Mouse (Mus musculus): ENCODE results near the gene Dhrs7b.
A peak's percentile ranks its signal among the peaks of the same experiment; 100 is the strongest.
"Not testable (repeated sequence)": the region's sequence is repeated elsewhere in the genome, so short reads cannot be mapped to it uniquely, and the experiment has no call there.

The Dhrs7b gene

DNA sequence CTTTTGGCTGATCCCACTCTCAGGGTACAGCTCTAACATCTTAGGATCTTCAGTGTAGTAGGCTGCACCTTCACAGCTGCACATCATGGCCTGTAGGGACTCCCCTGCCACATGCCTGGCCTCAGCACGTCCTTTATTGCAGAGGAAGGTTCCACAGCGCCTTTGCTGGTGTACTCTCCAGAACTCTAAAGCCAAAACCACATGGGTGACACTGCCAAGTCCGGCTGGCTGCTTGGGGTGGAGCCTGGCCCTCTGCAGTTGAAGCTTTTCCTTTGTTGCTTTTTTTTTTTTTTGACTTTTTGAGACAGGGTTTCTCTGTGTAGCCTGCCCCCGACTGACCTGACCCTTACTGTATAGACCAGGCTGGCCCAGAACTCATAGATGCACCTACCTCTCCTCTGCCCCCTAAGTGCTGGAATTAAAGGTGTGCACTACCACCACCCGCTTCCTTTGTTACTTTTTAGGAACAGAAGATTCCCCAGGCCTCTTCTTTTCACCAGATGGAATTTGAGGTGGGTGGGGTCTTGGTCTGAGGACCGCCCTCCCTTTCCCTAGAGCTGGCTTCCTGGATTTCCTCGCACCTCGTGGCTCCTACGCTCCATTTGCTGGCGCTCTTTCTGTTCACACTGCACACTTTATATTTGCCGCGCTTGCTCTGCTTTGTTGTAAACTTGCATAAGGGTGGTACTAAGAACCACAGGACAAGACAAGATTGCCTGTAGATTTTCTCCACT lies 11.2 kb downstream of the Dhrs7b start:
- DNase-seq, result no peak

DNA sequence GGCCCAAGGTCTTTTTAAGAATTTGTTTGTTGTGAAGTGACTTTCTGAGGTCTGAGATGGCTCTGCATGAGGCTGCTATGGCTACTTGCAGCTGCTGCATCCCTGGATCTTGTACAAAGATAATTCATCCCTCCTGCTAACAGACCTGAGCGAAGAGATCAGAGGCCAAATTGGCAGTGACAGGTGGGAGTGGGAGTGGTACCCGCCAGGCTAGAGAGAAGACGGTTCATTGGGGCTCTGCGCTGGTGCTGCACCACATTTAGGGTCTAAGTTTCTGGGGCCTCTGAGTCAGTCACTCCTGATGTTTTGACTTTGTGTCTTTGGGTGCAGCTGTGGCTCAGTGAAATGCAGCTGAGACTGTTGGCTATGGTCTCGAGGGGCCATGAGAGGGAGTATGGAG lies 13.0 kb downstream of the Dhrs7b start:
- DNase-seq, result no peak

DNA sequence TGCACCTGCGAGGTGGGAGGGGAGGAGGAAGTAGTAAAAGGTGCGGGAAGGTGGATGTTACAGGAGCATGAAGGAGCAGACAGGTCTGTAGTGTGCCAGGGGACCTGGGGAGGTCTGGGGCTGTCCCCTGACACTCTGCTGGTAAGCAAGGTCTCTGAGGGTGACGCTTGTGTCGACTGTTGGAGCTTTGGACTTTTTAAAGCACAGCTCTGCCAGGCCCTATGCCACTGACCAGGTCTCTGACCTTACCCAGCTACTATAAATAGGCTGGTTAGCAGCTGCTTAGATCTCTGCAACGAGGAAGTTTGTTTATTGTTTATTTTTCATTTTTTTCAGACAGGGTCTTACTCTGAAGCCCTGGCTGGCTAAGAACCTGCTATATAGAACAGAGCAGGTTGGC lies 15.0 kb downstream of the Dhrs7b start:
- no peak for DNase-seq

DNA sequence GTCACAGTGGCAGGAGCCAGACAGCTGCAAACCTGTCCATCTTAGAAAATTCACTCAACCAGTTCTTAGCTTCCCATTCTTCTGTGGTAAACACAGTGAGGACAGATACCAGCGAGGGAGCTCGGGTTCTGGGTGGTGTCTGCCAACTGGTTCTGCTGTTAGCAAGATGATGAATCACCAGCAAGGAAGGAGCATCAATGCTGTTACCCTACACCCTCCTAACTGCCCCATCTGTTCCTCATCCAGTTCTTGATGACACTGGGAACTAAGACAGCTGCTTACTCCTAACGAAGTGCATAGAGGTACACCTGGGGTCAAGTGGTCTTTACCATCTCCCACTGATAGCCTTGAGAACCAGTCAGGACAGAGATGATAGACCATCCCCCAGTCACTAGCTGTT lies 26.2 kb downstream of the Dhrs7b start:
- no peak for DNase-seq

DNA sequence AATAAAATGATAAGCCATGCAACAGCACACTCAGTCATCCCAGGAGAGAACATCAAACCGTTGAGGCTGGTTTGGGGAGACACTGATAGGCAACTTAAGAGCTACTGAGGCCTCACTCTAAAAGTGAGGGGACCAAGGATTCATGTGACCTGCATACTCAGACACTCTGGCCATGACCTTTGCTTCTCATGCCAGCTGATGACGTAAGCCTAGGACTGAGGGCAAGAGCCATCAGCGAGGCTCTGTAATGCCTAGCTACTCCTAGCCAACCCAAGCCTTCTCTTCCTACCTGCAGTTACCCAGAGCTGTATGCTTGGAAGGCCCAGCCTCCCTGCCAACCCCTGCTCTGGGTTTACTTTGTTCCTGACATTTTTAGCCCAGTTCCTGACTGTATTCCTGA lies 31.6 kb downstream of the Dhrs7b start:
- DNase-seq, result no peak

DNA sequence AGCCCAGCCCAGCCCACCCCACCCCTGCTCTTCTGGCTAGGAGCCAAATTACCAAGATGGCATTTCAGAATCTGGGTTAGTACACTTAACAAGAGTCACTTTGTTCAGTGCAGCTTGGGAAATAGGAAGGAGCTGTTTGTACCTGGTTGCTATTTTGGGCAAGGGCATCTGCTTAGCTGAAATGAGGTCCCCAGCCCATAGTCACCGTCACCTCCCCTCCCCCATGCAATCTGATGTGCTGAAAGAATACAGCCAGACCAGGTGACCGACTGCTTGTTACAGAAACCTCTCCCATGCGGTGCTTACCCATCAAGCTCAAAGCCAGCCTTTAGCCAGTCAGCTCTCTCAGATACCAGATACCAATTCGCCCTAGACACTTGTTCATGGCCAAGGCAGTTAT lies 32.8 kb downstream of the Dhrs7b start:
- DNase-seq, result no peak

DNA sequence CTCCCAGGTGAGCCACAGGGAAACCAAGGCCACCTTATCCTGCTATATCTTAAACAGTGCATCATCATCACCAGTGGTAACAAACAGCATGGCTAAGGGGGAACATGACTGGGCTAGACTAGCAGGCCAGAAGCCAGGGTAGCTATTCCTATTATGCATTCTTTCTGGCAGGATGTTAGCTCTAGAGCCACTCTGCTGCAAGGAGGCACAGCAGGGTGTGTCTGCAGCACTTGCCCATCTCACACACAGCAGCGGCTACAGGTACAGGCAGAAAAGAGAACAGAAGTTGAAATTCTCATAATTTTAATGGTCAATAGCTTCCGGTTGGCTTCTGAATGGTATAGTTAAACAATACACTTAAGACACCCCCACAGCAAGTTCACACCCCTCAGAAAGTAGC lies 33.7 kb downstream of the Dhrs7b start:
- DNase-seq, result no peak

DNA sequence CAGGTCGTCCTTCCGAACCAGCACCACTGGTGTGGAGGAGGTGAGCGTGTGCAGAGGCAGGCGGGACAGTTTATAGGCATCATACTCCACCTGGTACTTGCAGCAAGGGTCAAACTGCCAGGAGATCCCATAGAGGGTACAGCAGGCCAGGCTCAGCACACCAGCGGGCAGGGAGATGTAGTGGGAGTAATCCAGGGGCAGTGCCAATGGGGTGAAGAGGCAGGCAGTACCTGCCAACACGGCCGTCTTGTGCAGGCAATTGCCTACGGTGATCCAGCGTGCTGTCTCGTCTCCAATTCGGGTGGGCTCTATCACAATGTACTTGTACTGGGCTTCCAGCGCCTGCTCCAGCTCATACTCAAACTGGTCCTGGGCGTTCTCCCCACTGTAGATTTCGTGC lies 34.5 kb downstream of the Dhrs7b start:
- DNase-seq, result no peak

DNA sequence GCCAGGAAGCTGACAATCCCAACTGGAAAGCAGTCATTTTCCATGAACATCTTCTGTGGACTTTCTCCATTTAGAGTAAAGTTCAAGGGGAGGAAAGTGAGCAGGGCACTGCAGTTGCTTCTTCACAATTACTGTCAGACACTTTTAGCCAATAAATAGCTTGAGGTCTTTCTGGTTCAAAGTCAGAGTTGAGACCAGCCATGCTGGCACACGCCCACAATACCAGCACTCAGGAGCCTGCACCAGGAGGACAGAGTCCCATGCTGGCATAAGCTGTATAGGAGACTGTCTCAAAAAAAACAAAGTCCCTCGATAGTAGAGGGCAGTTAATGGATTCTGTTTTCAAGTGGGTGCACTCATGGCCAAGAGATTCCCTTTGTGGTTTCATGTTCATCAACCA lies 35.6 kb downstream of the Dhrs7b start:
- no peak for DNase-seq

DNA sequence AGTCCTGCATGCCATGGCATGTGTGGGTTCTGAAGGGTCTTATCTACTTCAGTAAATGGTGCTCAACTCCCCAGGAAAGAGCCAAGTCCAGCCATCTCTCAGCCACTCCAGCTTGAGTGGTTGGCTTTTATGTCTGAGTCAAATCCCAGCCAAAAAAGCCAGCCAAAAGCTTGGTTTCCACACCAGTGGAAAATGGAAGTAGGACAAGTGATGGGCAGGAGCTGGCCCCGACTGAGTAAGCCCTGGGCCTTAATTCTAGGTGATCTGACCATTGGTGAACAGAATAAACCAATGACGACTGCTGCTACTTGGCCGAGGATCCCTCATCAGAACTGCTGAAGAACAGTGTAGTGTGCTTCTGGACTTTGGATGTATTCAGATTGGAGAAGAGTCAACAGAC lies 37.0 kb downstream of the Dhrs7b start:
- DNase-seq, result no peak

DNA sequence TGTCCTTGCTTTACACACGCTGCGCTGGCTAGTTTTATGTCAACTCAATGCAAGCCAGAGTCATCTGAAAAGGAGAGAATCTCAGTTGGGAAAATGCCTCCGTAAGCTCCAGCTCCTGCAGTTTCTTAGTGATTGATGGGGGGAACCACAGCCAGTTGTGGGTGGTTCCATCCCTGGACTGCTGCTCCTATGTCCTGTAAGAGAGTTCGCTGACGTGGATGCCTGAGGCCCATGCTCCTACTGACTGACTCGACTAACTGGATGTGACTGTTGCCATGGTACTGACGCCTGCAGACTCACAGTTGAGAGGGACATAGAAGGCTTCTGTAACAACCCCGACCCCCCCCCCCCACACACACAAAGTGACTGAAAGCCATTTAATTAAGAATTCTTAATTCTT lies 37.5 kb downstream of the Dhrs7b start:
- DNase-seq, result no peak

DNA sequence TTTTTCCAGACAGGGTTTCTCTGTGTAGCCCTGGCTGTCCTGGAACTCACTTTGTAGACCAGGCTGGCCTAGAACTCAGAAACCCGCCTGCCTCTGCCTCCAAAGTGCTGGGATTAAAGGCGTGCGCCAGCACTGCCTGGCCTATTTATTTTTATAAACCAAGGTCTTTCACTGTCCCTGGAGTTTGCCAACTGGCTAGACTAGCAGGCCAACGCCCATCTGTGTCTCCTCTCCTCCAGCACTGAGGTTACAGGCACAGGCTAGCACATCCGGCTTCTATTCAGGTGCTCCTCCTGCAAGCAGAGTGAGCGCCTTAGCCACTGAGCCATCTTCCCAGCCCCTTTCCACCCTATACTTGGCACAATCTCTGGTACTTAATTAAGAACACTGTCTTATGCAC lies 39.0 kb downstream of the Dhrs7b start:
- DNase-seq, result not testable (repeated sequence)

DNA sequence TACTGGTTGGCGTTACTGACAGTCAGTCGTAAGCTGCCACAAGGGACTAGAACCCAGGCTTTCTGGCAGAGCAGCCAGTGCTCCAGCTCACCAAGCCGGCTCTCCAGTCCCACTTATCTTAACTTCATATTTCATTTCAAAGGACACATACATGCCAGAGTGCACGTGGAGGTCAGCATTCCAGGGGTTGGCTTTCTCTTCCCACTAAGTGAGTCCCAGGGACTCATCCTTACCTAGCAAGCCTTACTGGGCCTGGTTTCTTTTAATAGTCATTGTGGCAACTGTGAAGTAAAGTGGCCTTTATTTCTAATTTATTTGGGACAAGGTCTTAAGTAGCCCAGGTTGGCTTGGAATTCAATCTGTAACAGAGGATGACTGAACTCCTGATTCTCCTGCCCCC lies 41.0 kb downstream of the Dhrs7b start:
- DNase-seq, result no peak

DNA sequence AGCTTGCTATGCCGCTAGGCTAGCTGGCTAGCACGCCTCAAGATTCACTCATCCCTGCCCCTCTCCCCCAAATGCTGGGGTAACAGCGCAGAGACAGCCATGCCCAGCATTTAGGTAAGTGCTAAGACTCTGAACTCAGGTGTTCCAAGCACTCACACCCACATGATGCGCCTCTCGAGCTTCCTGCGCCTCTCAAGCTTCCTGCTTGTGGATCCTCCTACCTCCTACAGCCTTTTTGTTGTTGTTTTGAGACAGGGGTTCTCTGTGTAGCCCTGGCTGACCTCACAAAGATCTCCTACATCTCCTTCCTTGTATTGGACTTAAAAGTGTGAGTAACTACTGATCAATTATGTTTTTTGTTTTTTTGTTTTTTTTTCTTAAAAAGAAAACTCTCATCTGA lies 42.7 kb downstream of the Dhrs7b start:
- no peak for DNase-seq

DNA sequence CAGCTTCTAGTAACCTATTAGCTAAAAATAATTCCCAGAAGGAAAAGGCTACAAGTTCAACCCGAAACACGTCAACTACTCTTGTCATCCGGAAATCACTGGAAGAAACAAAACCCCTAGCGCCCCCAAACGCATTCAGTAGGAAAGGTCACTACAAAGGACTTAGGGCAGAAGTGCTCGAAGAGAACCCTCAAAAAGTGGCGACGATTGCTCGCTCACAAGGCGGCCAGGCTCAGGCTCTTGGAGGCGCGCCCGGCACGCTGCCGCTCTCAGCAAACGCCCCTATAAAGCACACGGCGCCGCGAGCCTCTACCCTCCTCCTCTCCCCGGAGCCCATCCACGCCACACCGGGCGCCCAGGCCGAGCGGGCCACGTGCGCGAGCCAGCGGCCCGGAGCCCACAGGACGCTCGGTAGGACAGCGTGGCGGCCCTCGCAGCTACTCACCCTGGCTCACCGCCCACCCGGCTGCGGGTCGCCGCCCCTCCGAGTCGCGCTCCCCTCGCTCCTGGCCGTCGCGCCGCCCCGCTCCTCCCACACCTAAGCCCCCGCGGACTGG lies 47.7 kb downstream of the Dhrs7b start:
- DNase-seq, result peak; percentile 62

DNA sequence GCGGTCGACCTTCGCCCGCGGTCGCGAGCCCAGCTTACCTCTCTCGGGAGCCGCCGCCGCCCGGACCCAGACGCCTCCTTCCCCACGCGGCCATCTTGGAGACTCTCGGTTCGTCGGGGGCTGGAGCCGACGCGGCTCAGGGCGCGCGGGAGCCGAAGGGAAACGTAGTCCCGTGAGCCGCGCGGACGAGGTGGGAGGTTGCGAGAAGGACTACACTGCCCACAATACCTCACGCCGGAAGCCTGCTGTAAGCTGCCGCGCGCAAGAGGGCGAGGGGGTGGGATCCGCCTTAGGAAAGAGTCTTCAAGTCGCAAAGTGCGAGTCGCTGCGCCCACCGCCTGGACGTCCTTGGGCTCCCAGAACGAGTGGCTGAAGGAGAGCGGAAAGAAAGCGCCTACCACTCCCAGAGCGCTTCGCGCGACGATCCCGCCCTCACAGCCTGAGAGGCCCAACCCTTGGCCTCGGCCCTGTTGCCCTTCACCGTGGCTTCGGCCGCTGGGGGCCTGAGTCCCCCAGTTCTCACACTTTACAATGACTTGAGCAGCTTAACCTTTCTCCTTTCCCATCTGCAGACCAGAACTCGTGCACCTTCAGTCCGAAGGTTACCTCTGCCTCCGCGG lies 48.4 kb downstream of the Dhrs7b start, which contains the start of gene Tmem11:
Tmem11 (minus strand) TSS at position 598 of the 620 bp plus-strand sequence.
- peak; percentile 99 for DNase-seq

DNA sequence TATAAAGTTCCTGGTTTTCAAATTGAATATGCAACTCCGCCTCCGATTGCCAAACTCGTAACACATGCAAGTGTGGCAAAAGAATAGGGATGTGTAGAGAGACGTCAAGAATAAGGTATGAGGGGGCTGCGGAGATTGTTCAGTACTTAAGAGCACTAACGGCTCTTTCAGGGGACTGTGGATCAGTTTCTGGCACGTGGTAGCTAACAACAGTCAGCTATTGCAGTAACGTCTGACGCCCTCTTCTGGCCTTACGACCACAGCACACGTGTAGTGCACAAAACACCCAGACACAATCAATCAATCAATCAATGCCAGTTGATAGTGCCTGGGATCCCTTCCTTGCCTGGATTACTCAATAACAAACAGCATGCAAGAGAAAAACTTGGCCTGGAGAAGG lies 49.0 kb downstream of the Dhrs7b start:
- DNase-seq, result peak; percentile 84

DNA sequence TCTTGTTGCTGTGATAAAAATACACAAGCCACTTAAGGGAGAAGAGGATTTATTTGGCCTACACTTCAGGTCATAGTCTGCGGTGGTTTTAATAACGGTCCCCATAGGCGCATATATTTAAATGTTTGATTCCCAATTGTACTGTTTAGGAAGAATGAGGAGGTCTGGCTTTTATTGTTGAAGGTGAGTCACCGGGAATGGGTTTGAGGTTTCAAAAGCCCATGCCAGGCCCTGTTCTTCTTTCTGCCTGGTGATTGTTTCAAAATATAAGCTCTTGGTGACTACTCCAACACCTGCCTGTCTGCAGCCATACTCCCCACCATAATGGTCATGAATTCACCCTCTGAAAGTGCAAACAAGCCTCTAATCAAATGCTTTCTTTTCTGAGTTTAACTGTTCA lies 50.1 kb downstream of the Dhrs7b start:
- no peak for DNase-seq

DNA sequence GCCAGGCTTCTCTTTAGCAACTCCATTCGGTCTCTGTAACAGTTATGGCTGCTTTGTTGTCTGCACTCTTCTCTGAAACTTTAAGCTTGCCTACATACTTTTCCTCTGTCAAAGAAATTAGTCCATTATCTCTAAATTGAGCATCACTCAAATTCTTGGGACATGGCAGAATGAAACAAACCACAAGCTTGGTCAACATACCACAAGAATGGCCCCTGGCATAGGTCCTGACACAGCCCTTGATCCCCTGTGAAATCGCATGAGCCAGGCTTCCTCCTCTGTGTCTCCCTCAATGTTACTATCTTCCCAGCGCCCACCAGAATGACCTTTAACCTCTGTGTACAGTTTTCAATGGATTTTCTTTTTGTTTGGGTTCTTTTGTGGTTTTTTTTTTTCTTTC lies 52.0 kb downstream of the Dhrs7b start:
- DNase-seq, result no peak

DNA sequence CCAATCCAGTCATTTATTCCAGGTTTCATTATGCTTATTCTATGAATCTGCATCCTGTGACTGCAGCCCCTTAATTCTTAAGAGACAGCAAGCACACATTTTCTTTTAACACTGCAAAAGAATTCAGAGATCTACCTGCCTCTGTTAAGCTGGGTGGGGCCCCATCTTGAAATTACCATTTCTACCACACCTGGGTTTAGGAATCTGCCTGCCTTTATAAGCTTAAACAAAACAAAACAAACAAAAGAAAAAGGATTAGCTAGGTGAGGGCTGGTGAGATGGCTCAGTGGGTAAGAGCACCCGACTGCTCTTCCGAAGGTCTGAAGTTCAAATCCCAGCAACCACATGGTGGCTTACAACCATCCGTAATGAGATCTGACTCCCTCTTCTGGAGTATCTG lies 56.6 kb downstream of the Dhrs7b start:
- DNase-seq, result not testable (repeated sequence)

DNA sequence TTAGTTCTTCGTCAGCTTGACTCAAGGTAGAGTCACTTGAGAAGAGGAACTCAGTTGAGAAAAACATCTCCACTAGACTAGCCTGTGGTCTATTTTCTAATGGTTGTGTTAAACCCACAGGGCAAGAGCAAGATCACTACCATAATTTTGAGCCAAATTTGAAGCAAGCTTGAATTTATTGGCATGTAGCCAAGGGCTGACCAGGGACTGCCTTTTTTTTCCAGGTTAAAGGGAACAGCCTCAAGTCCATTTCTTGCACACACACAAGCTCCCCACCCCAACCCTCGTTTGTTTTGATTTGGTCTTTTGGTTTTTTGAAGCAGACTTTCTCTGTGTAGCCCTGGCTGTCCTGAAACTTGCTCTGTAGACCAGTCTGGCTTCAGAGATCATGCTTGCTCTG lies 59.4 kb downstream of the Dhrs7b start:
- no peak for DNase-seq

DNA sequence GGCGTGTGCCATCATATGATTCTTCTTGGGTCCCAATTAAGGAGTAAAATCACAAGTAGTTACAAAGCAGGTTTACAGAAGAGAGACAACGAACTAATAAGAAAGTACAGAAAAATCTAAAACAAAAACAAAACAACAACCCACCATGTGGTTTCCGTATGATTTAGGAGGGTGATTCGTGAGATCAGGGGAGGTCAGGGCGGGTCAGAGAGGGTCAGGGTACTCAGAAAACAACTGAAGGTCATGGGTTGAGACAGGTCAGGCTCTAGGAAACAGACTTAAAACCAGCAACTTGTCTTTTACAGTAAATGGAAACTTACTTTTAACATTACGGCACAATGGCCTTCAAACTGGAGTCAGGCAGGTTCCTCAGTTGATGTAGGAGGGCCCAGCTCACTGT lies 59.9 kb downstream of the Dhrs7b start:
- DNase-seq, result no peak

DNA sequence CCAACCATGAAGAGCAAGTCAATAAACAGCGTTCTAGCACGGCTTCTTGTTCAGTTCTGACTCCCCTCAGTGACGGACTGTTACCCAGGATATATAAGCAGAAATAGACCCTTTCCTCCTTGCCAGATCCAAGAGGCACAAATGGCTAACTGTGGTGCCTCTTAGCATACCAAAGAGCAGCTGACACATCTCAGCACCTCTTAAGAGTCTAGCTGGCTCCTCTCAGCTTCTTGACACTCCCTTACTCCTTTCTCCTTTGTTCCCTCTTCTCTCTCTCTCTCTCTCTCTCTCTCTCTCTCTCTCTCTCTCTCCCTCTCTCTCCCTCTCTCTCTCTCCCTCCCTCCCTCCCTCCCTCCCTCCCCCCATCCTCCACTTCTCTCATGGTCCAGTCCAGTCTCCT lies 60.3 kb downstream of the Dhrs7b start:
- no peak for DNase-seq

DNA sequence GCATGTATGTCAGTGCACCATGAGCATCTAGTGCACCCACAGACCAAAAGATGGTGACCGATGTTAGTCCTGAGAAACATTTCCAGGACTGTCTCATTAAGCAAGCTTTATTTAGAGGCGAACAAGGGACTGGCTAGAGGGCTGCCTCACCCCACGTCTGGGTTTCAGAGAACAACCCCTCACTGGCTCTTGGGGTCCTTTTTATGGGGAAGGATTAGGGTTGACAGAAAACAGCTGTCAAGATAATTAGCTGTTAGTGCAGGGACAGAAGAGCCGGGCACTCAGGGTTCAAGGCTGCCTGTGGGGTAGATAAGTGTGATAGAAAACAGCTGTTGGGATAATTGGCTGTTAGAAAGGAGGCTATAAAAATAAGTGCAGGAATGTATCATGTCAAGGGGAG lies 65.5 kb downstream of the Dhrs7b start:
- peak; percentile 75 for DNase-seq

DNA sequence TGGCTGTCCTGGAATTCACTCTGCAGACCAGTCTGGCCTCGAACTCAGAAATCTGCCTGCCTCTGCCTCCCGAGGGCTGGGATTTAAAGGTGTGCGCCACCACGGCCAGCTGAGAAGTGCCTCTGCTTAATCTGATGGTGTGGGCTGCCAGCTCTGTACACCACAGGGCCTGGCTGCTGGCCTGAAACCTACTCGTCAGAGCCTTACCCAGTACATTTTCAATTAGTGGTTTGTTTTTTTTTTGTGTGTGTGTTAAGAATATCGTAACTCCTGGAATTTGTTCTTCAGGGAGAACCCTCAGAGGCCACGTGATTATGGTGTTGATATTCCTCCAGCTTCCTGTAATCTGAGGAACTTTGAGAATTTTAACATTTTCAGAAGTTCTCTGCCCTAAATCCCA lies 71.6 kb downstream of the Dhrs7b start:
- no peak for DNase-seq
